In genomic region chrX:13670342-13670741, GRCm38 (mm10) we compare ENCODE assay signal across 20 mouse cellular contexts. TPM values are rescaled to one million over a fixed set of nuclear protein-coding genes. Genes with fewer than 3 reads are reported as not detected.
"Had no signal": no experiment of that assay in that cellular context is flagged by ENCODE, and none has a peak within 500 bp of the region (broad histone marks: within the 10 kb centered on the region; RNA-seq: fewer than 3 reads in every experiment).

No protein-coding gene starts in this region.

- H3K9ac ChIP-seq: limb, embryonic 13.5 days; liver, embryonic 15.5 days; midbrain, embryonic 15.5 days; neural tube, embryonic 13.5 days had no signal

- DNase-seq: kidney, adult 8-10 months; kidney, postnatal 25 days; layer of hippocampus, adult 9-11 months; layer of hippocampus, postnatal 36 days; left cerebral cortex, postnatal 4 days; lung, adult 2 months; right cerebral cortex, postnatal 14 days had no signal

- H3K36me3 ChIP-seq: limb, embryonic 13.5 days; liver, embryonic 15.5 days; midbrain, embryonic 15.5 days; neural tube, embryonic 13.5 days had no signal

- H3K4me3 ChIP-seq: limb, embryonic 13.5 days; liver, embryonic 15.5 days; megakaryocyte, embryonic 14.5 days; midbrain, embryonic 15.5 days; neural tube, embryonic 13.5 days had no signal

- H3K9me3 ChIP-seq: limb, embryonic 13.5 days; liver, embryonic 15.5 days; megakaryocyte, embryonic 14.5 days; midbrain, embryonic 15.5 days; neural tube, embryonic 13.5 days had no signal

- ATAC-seq: inflammation-experienced regulatory T-cells, adult 6 months; intestine, postnatal 0 days; lung, postnatal 0 days; midbrain, embryonic 15.5 days had no signal

- H3K4me2 ChIP-seq: limb, embryonic 13.5 days; liver, embryonic 11.5 days; liver, embryonic 15.5 days; midbrain, embryonic 11.5 days; midbrain, embryonic 15.5 days; neural tube, embryonic 13.5 days had no signal

- H3K27me3 ChIP-seq: limb, embryonic 13.5 days; liver, embryonic 15.5 days; megakaryocyte, embryonic 14.5 days; midbrain, embryonic 15.5 days; neural tube, embryonic 13.5 days had no signal

- H3K4me1 ChIP-seq: limb, embryonic 13.5 days; megakaryocyte, embryonic 14.5 days; midbrain, embryonic 15.5 days; neural tube, embryonic 13.5 days had no signal

- H3K27ac ChIP-seq: limb, embryonic 13.5 days; liver, embryonic 15.5 days; macrophage; midbrain, embryonic 15.5 days; neural tube, embryonic 13.5 days had no signal

RNA-seq across cellular contexts. Expression of gene Gpr82, which starts 9.2 kb away (rescaled TPM):
- total RNA-seq: layer of hippocampus, adult 18-20 months; layer of hippocampus, postnatal 36 days; left cerebral cortex, postnatal 10 days; left cerebral cortex, postnatal 4 days had no signal
